Mouse (Mus musculus) C2C12 (cell line): Measurements from ENCODE around the gene Rbm4b. TPM values are rescaled to one million over a fixed set of nuclear protein-coding genes. Genes with fewer than 3 reads are reported as not detected.
A peak's percentile ranks its signal among the peaks of the same experiment; 100 is the strongest.

Source experiments
- H3K27me3 ChIP-seq: one replicate; pipeline ENCODE4 v1.6.1; 2011; ENCODE audit not compliant: control insufficient read depth, insufficient read depth, insufficient read length
- H3K36me3 ChIP-seq: one replicate; pipeline ENCODE4 v1.6.1; 2011; ENCODE audit not compliant: control insufficient read depth, insufficient read depth
- H3K4me3 ChIP-seq: one replicate; pipeline ENCODE4 v1.5.1; 2011; ENCODE audit warnings: mild to moderate bottlenecking, control low read depth; ENCODE audit not compliant: poor library complexity, insufficient read depth, severe bottlenecking
- H3K79me2 ChIP-seq: one replicate; pipeline ENCODE4 v1.6.1; 2011; ENCODE audit not compliant: control insufficient read depth, insufficient read depth
- H3K79me3 ChIP-seq: one replicate; pipeline ENCODE4 v1.6.1; 2011; ENCODE audit warnings: low read depth, control low read depth
- H3ac ChIP-seq: one replicate; pipeline ENCODE3; 2011; ENCODE audit warnings: low read depth; ENCODE audit not compliant: control insufficient read depth, insufficient read length
- CEBPB ChIP-seq: IDR thresholded peaks from one replicate; pipeline ENCODE4 v1.6.1; 2011; ENCODE audit warnings: low read depth, mild to moderate bottlenecking, control low read depth, moderate library complexity
- CTCF ChIP-seq: IDR thresholded peaks from one replicate; pipeline ENCODE4 v1.5.1; 2011; ENCODE audit not compliant: control insufficient read depth, insufficient read depth, insufficient read length
- FOSL1 ChIP-seq: IDR thresholded peaks from one replicate; pipeline ENCODE4 v1.8.0; 2011; ENCODE audit warnings: mild to moderate bottlenecking, low read length; ENCODE audit not compliant: poor library complexity, insufficient read depth, severe bottlenecking
- MAX ChIP-seq: IDR thresholded peaks from one replicate; pipeline ENCODE4 v1.6.1; 2011; ENCODE audit warnings: mild to moderate bottlenecking, control low read depth
- MYOD1 ChIP-seq: IDR thresholded peaks from one replicate; pipeline ENCODE4 v1.6.1; 2011; ENCODE audit warnings: low read depth; ENCODE audit not compliant: control insufficient read depth, insufficient read length
- MYOG ChIP-seq: IDR thresholded peaks from one replicate; pipeline ENCODE4 v1.6.1; 2011; ENCODE audit not compliant: control insufficient read depth, insufficient read length; ENCODE audit errors: extremely low read depth
- USF1 ChIP-seq: IDR thresholded peaks from one replicate; pipeline ENCODE4 v1.6.1; 2011; ENCODE audit warnings: low read depth, mild to moderate bottlenecking, control low read depth, moderate library complexity
- polyA plus RNA-seq: library from polyadenylated mRNA; unstranded; fragments of >200 nt; fragmentation: generic; extraction: Trizol; gene quantifications from one replicate; pipeline ENCODE4 v1.2.1, GENCODE M21; 2012; ENCODE audit warnings: missing spikeins

Rbm4b gene
- polyA plus RNA-seq, 1 experiment, result 8.8 TPM

- no peak for TF ChIP-seq FOSL1
- TF ChIP-seq MYOD1, result no peak
- Histone ChIP-seq H3K79me2 (no peaks in the 10 kb centered on the region), H3K36me3 (no peaks in the 10 kb centered on the region), H3K4me3 (no peak overlapping the region), H3K27me3 (no peaks in the 10 kb centered on the region), H3ac (no peak overlapping the region), H3K79me3 (no peaks in the 10 kb centered on the region)
These were observed 10.6 kb upstream of the Rbm4b start for GRCm38 (mm10) chr19:4745681-4746080.

- Histone ChIP-seq H3K36me3 (no peaks in the 10 kb centered on the region), H3K79me2 (no peaks in the 10 kb centered on the region), H3K79me3 (no peaks in the 10 kb centered on the region), H3K27me3 (no peaks in the 10 kb centered on the region), H3ac (no peak overlapping the region), H3K4me3 (no peak overlapping the region)
- TF ChIP-seq USF1, result no peak
- TF ChIP-seq MYOG, result no peak
- no peak for TF ChIP-seq CEBPB
- no peak for TF ChIP-seq MAX
- no peak for TF ChIP-seq MYOD1
- no peak for TF ChIP-seq CTCF
- TF ChIP-seq FOSL1, result no peak
These were observed 9.7 kb upstream of the Rbm4b start for GRCm38 (mm10) chr19:4746611-4747010.

DNA sequence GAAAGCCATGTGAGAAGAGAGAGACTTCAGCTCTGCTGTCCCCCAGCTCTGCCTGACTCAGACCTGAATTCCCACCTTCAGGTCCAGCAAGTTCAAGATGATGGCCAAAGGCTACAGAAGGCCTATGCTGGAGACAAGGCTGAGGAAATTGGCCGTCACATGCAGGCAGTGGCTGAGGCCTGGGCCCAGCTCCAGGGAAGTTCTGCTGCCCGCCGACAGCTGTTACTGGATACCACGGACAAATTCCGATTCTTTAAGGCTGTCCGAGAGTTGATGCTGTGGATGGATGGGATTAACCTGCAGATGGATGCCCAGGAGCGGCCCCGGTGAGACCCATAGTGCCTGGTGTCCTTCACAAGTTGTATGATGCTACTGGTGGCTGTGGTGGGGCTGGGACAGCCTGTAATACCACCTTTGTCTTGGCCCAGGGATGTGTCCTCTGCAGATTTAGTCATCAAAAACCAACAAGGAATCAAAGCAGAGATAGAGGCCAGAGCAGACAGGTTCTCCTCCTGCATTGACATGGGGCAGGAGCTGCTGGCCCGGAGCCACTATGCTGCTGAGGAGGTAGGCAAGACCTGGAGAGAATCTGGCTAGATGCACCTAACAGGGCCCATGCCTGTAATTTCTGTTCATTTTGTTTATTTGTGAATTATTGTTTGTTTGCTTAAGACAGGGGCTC, 8.5 kb upstream of the Rbm4b start:
- no peaks in the 10 kb centered on the region for H3K79me2 ChIP-seq
- TF ChIP-seq CTCF (no peak), USF1 (no peak), MYOD1 (no peak), MAX (no peak), CEBPB (no peak), FOSL1 (no peak), MYOG (no peak)
- H3K27me3 ChIP-seq, result no peaks in the 10 kb centered on the region
- no peaks in the 10 kb centered on the region for H3K79me3 ChIP-seq
- no peaks in the 10 kb centered on the region for H3K36me3 ChIP-seq
- H3ac ChIP-seq, result no peak overlapping the region
- no peak overlapping the region for H3K4me3 ChIP-seq

- Histone ChIP-seq H3K36me3 (no peaks in the 10 kb centered on the region), H3K4me3 (no peak overlapping the region), H3K27me3 (no peaks in the 10 kb centered on the region)
These were observed 7.8 kb upstream of the Rbm4b start for GRCm38 (mm10) chr19:4748493-4748892.

GRCm38 (mm10) chr19:4749975-4750374, 6.3 kb upstream of the Rbm4b start:
- Histone ChIP-seq H3K79me3 (no peaks in the 10 kb centered on the region), H3K36me3 (no peaks in the 10 kb centered on the region), H3K79me2 (no peaks in the 10 kb centered on the region), H3K4me3 (no peak overlapping the region), H3ac (no peak overlapping the region), H3K27me3 (no peaks in the 10 kb centered on the region)
- TF ChIP-seq CTCF (no peak), MYOD1 (no peak)

More at GRCm38 (mm10) chr19:4748493-4748892, 7.8 kb upstream of the Rbm4b start:
- no peak overlapping the region for H3ac ChIP-seq
- H3K79me2 ChIP-seq, result no peaks in the 10 kb centered on the region
- no peaks in the 10 kb centered on the region for H3K79me3 ChIP-seq
- TF ChIP-seq MAX (no peak), FOSL1 (no peak), CTCF (no peak), MYOD1 (no peak), CEBPB (no peak), USF1 (no peak), MYOG (no peak)

- peak; percentile 78 for TF ChIP-seq CTCF
- no peak for TF ChIP-seq FOSL1
- TF ChIP-seq MAX, result peak; percentile 18
- no peak for TF ChIP-seq USF1
- no peak for TF ChIP-seq MYOD1
- peak overlapping the region; percentile 21 for H3ac ChIP-seq
These were observed 618 bp upstream of the Rbm4b start for GRCm38 (mm10) chr19:4755565-4756192.

More at GRCm38 (mm10) chr19:4755565-4756192, 618 bp upstream of the Rbm4b start:
- Histone ChIP-seq H3K36me3 (peaks cover 26% of the 10 kb centered on the region), H3K27me3 (no peaks in the 10 kb centered on the region), H3K79me3 (peaks cover 14% of the 10 kb centered on the region), H3K79me2 (peaks cover 33% of the 10 kb centered on the region), H3K4me3 (peak overlapping the region; percentile 52)
